Mouse (Mus musculus) activated CD4-positive, CD25-positive, alpha-beta regulatory T cell, adult 9 weeks (primary cell): ENCODE results near the gene Fzd7. TPM values are rescaled to one million over a fixed set of nuclear protein-coding genes. Genes with fewer than 3 reads are reported as not detected.

ENCODE experiments used
- polyA plus RNA-seq: library from polyadenylated mRNA; unstranded; fragments of 100-300 nt; shearing (Covaris generic); gene quantifications from one replicate; pipeline ENCODE4 v1.2.1, GENCODE M21; 2017

Fzd7 gene
- not detected for polyA plus RNA-seq

GRCm38 (mm10) chr1:59482331-59482695 lies at the start of gene Fzd7:
TSS of gene Fzd7 (plus strand) at chr1:59482424.

GRCm38 (mm10) chr1:59516026-59516917 lies 34.0 kb downstream of the Fzd7 start, which contains the start of gene Gm973:
TSS of gene Gm973 (plus strand) at chr1:59516264.

Other genes starting within 250 kb of the Fzd7 start
- 13.9 TPM for gene Als2, start 245.2 kb upstream of the Fzd7 start, polyA plus RNA-seq
- not detected for gene Cdk15, start 225.5 kb upstream of the Fzd7 start, polyA plus RNA-seq
- gene Gm973, start 33.8 kb downstream of the Fzd7 start, polyA plus RNA-seq: 2.7 TPM
- 412 TPM for gene Sumo1, start 188.4 kb downstream of the Fzd7 start, polyA plus RNA-seq
- 214 TPM for gene Nop58, start 202.5 kb downstream of the Fzd7 start, polyA plus RNA-seq